Mouse (Mus musculus) cerebral cortex, adult 2 months (tissue): ENCODE measurements around the gene Nup54.

ENCODE experiments used
- WGBS: fragments of 180-500 bp; shearing (Covaris S2); methylation state at CpG from one replicate; pipeline ENCODE4 v1.1.7; 2018; 5-methylcytosine and 5-hydroxymethylcytosine counted together

Nup54 gene

GRCm38 (mm10) chr5:92435025-92435584, at the start of gene Nup54:
Nup54 (minus strand) TSS chr5:92435219.
- WGBS = under 1% methylated on average over 34 of the region's 34 CpGs

DNA sequence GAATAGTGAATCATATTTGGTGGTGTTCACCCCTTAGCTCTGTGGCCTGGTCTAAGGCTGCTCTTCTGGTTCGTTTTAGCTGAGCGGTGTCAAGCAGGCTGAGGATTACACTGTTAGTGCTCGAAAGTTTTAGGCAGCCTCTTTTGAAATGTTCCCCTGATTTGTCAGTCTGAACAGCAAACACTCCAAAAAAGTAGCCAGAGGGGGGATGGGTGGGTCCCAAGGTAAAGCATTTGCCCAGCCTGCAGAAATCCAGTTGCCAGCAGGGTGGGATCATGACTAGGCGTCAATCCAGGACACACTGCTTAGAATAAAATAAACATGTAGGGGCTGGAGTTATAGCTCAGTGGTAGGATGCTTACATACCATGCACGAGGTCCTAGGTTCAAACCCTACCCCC, 37.8 kb upstream of the Nup54 start:
- WGBS = 87% methylated on average over 5 of the region's 5 CpGs

DNA sequence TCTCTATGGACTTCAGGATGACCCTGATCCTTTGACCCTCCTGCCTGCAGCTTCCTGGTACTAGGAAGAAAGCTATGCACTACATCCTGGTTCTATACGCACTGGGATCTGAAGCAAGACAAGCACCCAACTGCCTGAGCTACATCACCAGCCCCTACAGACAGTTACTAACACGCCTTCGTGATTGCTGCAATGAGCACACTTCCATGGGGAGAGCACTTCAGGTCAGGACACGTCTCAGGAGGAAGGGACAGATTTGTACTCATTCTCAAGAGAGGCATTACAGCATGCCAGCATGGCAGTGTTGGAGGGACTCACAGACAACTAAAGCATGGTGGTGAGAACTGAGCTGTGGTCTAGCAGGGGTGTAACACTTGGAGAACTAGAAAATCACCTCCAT, 36.5 kb upstream of the Nup54 start:
- WGBS = 91% methylated on average over 4 of the region's 4 CpGs

GRCm38 (mm10) chr5:92469201-92470130, 34.4 kb upstream of the Nup54 start:
- 78% methylated on average over 18 of the region's 18 CpGs for WGBS

DNA sequence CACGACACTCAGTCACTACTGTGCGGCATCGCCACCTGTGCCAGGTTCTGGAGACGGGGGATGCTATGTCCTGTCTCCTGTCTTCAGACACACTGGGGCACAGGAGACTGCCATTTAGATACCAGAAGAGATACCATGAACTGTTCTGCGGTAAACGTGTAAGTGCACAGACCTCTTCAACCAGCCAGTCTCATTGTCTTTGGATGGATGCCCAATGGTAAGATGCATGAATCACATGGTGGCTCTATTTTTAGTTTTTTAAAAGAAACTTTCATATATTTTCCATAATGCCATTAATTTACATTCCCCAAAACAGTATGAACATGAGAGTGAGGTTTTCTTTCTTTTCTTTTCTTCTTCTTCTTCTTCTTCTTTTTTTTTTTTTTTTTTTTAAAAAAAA, 33.2 kb upstream of the Nup54 start:
- 81% methylated on average over 6 of the region's 6 CpGs for WGBS

GRCm38 (mm10) chr5:92467102-92467766, 32.2 kb upstream of the Nup54 start:
- 76% methylated on average over 8 of the region's 8 CpGs for WGBS

DNA sequence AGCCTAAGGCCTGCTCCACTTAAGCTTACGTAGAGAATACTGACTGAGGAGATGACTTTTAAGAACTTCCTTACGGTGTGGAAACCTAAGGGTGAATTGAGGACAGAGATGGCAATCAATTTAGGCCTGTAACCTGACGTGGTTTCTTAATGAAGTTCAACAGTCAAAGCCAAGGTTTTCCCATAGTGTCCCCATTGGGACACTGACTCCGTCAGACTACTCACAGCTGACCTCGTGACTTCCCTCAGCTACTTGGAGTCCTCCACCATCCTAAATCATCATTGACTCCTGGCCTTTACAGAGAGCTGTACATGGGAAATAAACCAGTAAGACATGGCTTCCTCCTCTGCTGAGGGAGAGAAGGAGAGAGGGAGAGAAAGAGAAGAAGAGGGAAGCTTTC, 30.5 kb upstream of the Nup54 start:
- 81% methylated on average over 5 of the region's 5 CpGs for WGBS

DNA sequence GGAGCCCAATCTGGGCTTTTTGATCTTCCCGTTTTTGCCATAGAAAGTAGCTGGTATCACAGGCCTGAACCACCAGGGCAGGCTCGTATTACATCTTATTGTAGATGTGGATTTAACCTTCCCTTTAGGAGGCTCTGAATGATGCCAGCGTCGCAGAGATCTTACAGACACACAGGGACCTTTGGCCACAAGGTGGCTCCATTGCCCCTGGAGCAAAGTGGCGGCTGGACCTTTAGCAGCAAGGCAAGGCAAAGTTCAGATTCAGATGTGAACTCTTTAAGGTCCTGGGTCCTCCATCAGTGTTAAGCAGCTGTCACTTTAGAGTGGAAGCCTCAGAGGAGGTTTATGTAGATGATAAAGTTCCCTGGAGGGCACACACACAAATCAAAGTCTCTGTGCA, 26.3 kb upstream of the Nup54 start:
- WGBS = 38% methylated on average over 5 of the region's 5 CpGs

DNA sequence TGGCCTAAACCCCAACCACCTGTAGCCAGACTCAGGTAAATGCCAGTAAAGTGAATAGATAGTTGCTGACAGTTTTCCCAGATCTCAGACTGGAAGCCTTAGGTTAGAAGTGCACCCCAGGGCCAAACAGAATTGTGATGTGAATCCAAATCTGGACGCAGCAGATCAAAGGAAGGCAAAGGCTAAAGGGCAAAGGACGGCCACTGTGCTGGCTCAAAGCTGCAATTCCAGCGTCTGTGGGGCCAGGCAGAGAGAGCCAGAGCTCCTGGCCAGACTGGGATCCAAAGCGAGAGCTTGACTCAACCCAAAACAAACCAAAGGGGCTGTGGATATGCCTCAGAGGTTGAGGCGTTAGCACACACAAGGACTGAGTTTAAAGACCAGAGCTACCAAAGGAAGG, 23.7 kb upstream of the Nup54 start:
- 78% methylated on average over 5 of the region's 5 CpGs for WGBS

DNA sequence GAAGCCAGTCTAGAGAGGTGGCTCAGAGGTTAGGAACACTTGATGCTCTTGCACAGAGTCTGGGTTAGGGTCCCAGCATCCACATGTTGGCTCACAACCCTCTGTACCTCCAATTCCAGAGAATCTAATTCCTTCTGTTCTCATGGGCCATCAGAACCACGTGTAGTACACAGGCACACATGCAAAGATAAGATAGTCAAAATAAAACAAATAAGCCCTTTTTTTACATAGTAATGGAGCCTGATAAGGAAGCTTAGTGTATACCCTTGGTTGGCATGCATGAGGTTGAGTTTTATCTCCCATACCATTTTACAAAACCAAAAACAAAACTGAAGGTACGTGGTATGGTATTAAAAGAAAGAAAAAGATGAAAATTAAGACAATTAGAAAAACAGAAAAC, 22.4 kb upstream of the Nup54 start:
- 84% methylated on average over 2 of the region's 2 CpGs for WGBS

- WGBS = 93% methylated on average over 5 of the region's 5 CpGs
These were observed 17.9 kb upstream of the Nup54 start for GRCm38 (mm10) chr5:92452876-92453275.

GRCm38 (mm10) chr5:92446736-92447135, 11.7 kb upstream of the Nup54 start:
- 92% methylated on average over 5 of the region's 5 CpGs for WGBS

DNA sequence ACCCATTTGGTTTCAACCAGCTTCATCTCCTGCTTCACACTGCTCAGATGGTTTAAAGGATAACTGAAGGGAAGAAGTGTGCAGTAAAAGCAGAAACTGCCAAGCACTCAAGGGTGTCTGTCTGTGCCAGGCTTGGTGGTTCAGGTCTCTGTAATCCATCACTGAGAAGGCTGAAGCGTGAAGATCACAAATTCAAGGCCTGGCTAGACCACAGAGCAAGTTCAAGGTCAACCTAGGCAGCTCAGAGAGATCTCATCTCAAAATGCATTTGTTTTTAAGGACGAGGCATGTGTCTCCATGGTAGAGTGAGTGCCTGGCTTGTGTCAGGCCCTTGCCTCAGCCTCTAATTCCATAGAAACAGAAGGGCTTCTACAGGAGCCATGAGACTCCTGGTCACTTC, 10.0 kb upstream of the Nup54 start:
- 92% methylated on average over 2 of the region's 2 CpGs for WGBS

- 93% methylated on average over 7 of the region's 7 CpGs for whole genome bisulfite sequencing
These were observed 7.9 kb upstream of the Nup54 start for GRCm38 (mm10) chr5:92442914-92443313.

- WGBS = 68% methylated on average over 5 of the region's 5 CpGs
These were observed 6.5 kb upstream of the Nup54 start for GRCm38 (mm10) chr5:92441494-92441893.

DNA sequence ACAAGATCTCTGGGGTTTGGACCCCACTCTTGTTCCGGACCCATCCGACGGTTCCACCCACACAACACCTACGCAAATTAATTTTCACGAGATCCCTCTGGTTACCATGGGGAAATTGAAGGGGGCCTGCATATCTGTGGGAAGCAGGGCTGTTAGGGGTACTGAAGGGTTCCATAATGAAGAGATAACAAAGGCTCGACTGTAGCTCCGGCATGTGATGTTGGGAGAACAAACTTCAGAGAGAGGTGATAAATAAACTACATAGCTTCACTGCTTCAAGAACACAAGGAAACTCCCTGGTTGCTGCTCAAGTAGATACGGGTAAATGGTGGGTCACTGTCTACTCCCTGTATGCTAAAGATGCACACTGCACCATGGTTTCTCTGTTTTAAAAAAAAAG, 3.5 kb upstream of the Nup54 start:
- WGBS = 84% methylated on average over 8 of the region's 8 CpGs

GRCm38 (mm10) chr5:92434571-92434985, 441 bp downstream of the Nup54 start:
- under 1% methylated on average over 28 of the region's 39 CpGs for WGBS

- WGBS = 1% methylated on average over 12 of the region's 12 CpGs
These were observed 949 bp downstream of the Nup54 start for GRCm38 (mm10) chr5:92434070-92434469.

DNA sequence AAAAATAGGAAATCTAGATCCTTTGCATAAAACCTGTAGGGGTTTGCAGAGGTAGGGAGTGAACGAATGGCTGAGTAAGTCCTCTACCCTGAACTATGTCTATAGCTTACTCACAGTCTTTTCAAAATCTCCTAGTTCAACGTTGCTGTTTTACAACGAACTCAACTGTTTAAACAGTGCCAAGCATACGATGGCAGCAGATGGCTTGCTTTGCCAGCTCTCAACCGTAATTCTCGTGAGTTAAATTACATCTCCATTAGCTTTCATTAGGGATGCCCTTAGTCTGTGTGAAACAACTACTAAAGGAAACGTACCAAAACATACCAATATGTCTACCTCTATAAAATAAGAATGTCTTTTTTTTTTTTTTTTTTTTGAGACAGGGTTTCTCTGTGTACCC, 3.4 kb downstream of the Nup54 start:
- WGBS = 25% methylated on average over 7 of the region's 7 CpGs

DNA sequence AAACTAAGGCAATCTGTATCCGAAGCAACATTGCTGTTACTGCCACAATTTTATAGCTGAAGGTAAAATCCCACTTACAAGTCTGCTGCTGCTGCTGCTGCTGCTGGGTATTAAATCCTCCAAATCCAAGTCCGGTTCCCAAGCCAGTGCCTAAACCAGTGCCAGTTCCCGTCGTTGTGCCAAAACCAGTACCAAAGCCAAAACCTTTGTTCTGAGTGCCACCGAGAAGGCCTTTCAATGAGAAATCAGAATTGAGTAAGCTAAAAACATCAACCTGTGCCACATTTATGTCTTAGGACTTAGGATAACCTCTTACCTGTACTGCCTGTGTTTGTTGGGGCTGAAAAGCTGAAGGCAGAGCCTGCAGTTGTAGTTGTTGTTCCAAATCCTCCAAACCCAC, 4.3 kb downstream of the Nup54 start:
- WGBS = 51% methylated on average over 5 of the region's 5 CpGs

DNA sequence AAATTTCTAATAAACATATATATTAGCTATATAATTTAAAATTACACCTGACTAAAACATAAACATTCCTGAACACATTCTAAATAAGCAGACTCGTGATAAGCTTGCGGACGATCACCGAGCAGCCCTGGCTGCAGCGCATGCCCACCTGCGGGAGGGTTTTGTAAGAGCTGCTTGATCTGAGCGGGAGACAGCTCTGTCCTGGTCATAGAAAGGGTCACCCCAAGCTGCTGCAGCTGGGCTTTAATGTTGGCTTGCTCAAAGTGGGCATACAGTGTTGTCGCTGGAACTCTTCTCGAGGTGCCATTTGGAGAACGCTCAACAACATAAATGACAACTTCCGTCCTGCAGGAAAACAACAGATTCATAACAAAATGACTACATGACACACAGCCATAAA, 10.9 kb downstream of the Nup54 start:
- 91% methylated on average over 11 of the region's 11 CpGs for WGBS

DNA sequence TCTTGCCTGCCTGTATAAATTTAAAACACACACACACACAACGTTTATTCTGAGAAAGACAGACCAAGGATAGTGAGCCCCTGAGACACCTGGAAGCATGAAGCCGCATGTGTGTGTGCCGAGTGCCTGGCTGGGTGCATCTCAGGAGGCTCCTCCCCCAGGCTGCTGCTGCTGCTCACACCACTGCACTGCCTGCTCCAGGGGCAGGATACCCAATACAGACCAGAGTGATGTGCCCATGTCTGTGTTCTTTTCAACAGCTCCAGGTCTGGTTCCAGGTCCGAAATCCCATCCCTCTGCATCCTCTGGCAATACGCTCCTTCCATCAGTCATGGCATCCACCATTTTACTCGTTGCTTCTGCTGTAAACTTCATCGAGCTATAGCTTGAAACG, 21.0 kb downstream of the Nup54 start:
- WGBS = 89% methylated on average over 8 of the region's 8 CpGs
